21 mouse cellular contexts compared by ENCODE assay signal in the genomic region with DNA sequence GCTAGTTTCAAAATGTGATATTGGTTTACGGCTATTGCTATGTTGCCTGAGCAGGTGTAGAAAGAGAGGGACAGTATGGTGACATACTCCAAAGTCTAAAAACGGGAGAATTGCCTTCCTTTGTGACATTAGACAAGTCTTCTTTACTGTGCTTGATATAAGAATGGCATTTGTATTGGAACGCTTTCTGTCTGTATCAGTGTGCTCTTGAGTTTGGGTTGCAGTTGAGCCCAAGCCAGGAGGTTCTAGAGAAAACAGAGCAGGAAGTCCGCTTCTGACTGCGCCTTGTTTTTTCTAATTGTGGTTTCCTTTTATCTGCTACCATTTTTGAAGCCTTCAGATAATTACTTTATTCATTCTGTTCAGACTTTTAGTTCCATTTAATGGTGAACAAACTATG. TPM values are rescaled to one million over a fixed set of nuclear protein-coding genes. Genes with fewer than 3 reads are reported as not detected.
A peak's percentile ranks its signal among the peaks of the same experiment; 100 is the strongest.
DNase-seq lines count a peak whose midpoint lies in the region; ATAC-seq lines count a peak whose summit lies in the region.
"Had no signal": no experiment of that assay in that cellular context is flagged by ENCODE, and none has a peak within 500 bp of the region (broad histone marks: within the 10 kb centered on the region; RNA-seq: fewer than 3 reads in every experiment).

No protein-coding gene starts in this region.

- no peaks in the 10 kb centered on the region for H3K9me3 ChIP-seq in hindbrain, embryonic 16.5 days (ENCODE audit: control insufficient read depth, low read length)
- H3K9me3 ChIP-seq: heart, embryonic 10.5 days; hindbrain, embryonic 13.5 days; midbrain, embryonic 10.5 days; neural tube, embryonic 12.5 days had no signal

- H3K4me3 ChIP-seq in hindbrain, embryonic 16.5 days (ENCODE audit: low read length) = no peak overlapping the region
- H3K4me3 ChIP-seq: heart, embryonic 10.5 days; hindbrain, embryonic 13.5 days; midbrain, embryonic 10.5 days; neural tube, embryonic 12.5 days had no signal

- H3K9ac ChIP-seq in hindbrain, embryonic 16.5 days (ENCODE audit: low read depth, low read length) = no peak overlapping the region
- H3K9ac ChIP-seq: forebrain, postnatal 0 days; hindbrain, embryonic 13.5 days; liver, embryonic 14.5 days; neural tube, embryonic 12.5 days had no signal

- ATAC-seq in activated CD4-positive, CD25-positive, alpha-beta regulatory T cell, adult 4 months = peak; percentile 82
- ATAC-seq in megakaryocyte, adult 5-6 weeks (ENCODE audit: poor library complexity, severe bottlenecking) = peak; percentile 51
- no peak for ATAC-seq in hindbrain, embryonic 16.5 days
- ATAC-seq: forebrain, postnatal 0 days; Patski had no signal

- no peak overlapping the region for H3K4me2 ChIP-seq in hindbrain, embryonic 16.5 days (ENCODE audit: low read length)
- H3K4me2 ChIP-seq: hindbrain, embryonic 13.5 days; neural tube, embryonic 12.5 days had no signal

- H3K27ac ChIP-seq in hindbrain, embryonic 16.5 days (ENCODE audit: low read depth, low read length) = no peak overlapping the region
- H3K27ac ChIP-seq: heart, embryonic 10.5 days; hindbrain, embryonic 13.5 days; liver, embryonic 14.5 days; midbrain, embryonic 10.5 days; neural tube, embryonic 12.5 days had no signal

- 94% methylated on average over 5 of the region's 5 CpGs for WGBS in hindbrain, embryonic 16.5 days

- 0 out of 2 replicates have a peak, but pooled peaks cover 2% of the 10 kb centered on the region for H3K36me3 ChIP-seq in hindbrain, embryonic 16.5 days (ENCODE audit: control insufficient read depth, insufficient read depth, low read length)

- DNase-seq in thymus, postnatal 0 days (ENCODE audit: low spot score) = peak; percentile 22
- DNase-seq in thymus, postnatal 10 days (ENCODE audit: low spot score in 2 of 2) = no peak
- no peak for DNase-seq in cerebellum, adult 8-10 months
- DNase-seq in B cell, adult 2 months = no peak
- DNase-seq: cerebellum, adult 2 months; forebrain, postnatal 0 days; gastrocnemius, postnatal 10 days; heart, postnatal 10 days; kidney, adult 8-10 months; lung, postnatal 10 days; right cerebral cortex, postnatal 25 days; thymus, adult 18-20 months had no signal

- no peaks in the 10 kb centered on the region for H3K4me1 ChIP-seq in hindbrain, embryonic 16.5 days (ENCODE audit: control insufficient read depth, insufficient read depth, low read depth, low read length)
- H3K4me1 ChIP-seq: heart, embryonic 10.5 days; hindbrain, embryonic 13.5 days; midbrain, embryonic 10.5 days; neural tube, embryonic 12.5 days had no signal

- no peaks in the 10 kb centered on the region for H3K27me3 ChIP-seq in hindbrain, embryonic 16.5 days (replicated peaks; ENCODE audit: control insufficient read depth, insufficient read depth, low read length)
- H3K27me3 ChIP-seq: hindbrain, embryonic 13.5 days; neural tube, embryonic 12.5 days; Patski had no signal

RNA-seq across cellular contexts. Expression of a gene that starts 14.7 kb away (rescaled TPM):
- 13.5 and 17.6 TPM in 2 replicates for polyA plus RNA-seq in thymus, postnatal 0 days (2015; fragmentation: Nextera tagmentation; extraction: Ambion mirVana)
- 10 to 100 TPM; 41.4 to 45.4 TPM for polyA plus RNA-seq in activated CD4-positive, CD25-positive, alpha-beta regulatory T cell, adult 4 months (2017; shearing (Covaris generic))
- total RNA-seq in megakaryocyte, adult 5-6 weeks (2015) = 33.5 and 38.8 TPM in 2 replicates
- 29.0 and 41.9 TPM in 2 replicates for total RNA-seq in megakaryocyte, adult 5-6 weeks (2017)
- 10.1 and 11.2 TPM in 2 replicates for polyA plus RNA-seq in hindbrain, embryonic 16.5 days (2015; fragmentation: Nextera tagmentation; extraction: Ambion mirVana)
